Mouse (Mus musculus) liver, adult 2 months (tissue): ENCODE measurements around the gene Lypd1.

Experiments used
- CTCF ChIP-seq: fragments of 200-500 bp; IDR thresholded peaks from 2 replicates; pipeline ENCODE4 v1.5.1; 2011; ENCODE audit warnings: low read depth, low read length, control low read depth
- POLR2A ChIP-seq: fragments of 200-500 bp; IDR thresholded peaks from 2 replicates; pipeline ENCODE4 v1.6.1; 2011; ENCODE audit warnings: low read length, control low read depth; ENCODE audit not compliant: insufficient read depth; ENCODE audit errors: extremely low read depth

DNA sequence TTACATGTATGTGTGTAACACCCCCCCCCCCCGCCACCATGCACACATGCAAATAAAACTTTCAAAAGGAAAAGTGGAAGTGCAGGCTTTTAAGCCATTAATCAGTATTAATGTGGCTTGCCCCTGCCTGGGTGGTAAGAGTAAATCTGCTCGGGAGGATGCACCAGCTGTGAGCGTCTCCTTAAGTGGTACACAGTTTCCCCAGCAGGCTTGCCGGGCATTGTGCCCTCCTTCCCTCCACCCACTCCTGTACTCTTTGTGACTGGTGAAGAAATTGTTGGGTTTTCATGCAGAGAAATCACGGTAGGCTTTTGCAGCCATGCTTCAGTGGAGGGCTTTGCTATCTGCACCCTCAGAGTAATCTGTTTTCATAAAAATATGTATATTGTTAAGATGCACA lies 54.3 kb downstream of the Lypd1 start:
- no peak for TF ChIP-seq POLR2A
- TF ChIP-seq CTCF, result no peak
